Mouse (Mus musculus): ENCODE measurements around the gene Nod2. TPM values are rescaled to one million over a fixed set of nuclear protein-coding genes. Genes with fewer than 3 reads are reported as not detected.

The Nod2 gene
- polyA plus RNA-seq (2017; shearing (Covaris generic)), result 0.46 TPM

DNA sequence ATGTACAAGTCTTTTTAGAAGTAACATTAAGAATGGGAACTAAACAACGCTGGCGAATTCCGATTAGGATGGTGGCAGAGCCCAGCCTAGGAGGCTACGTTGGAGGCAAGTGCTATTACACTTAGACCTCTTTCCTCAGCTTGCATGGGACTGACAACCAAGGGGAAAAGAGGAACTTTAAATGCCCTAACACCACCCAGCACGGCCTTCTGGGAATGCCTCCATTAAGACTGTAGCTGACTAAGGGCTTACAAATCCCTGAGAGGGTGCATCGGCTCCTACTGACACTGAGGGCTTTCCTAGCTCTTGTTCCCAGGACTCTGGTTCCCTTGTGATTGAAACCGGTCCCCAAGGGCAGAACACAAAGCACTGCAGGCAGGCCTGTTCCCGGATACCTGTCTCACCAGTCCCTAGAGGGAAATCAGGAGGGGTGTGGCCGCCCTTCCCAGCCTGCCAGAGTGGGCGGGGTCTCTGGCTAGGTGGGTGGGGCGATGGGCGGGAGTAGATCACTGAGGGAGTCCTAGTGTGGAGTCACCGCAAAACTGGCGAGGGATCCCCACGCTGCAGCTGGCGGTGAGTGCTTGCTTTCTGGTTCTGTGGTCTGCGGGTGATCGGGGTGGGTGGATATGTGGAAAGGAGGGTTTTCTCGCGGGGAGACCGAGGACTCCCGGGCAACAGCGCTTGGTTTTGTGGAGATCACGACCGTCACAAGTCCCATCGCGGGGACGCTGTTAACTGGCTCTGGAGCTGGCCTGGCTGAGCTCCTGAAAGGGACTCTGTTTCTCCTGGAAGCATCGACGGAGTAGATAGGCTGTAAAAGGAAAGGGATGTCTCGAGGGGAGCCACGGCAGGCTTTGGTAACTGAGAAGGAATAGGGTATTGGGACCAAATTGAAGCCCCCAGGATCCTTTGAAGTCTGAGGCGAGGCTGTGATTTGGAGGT is at the start of gene Nod2:
Nod2 (plus strand) TSS at position 479 of the 942 bp plus-strand sequence.

DNA sequence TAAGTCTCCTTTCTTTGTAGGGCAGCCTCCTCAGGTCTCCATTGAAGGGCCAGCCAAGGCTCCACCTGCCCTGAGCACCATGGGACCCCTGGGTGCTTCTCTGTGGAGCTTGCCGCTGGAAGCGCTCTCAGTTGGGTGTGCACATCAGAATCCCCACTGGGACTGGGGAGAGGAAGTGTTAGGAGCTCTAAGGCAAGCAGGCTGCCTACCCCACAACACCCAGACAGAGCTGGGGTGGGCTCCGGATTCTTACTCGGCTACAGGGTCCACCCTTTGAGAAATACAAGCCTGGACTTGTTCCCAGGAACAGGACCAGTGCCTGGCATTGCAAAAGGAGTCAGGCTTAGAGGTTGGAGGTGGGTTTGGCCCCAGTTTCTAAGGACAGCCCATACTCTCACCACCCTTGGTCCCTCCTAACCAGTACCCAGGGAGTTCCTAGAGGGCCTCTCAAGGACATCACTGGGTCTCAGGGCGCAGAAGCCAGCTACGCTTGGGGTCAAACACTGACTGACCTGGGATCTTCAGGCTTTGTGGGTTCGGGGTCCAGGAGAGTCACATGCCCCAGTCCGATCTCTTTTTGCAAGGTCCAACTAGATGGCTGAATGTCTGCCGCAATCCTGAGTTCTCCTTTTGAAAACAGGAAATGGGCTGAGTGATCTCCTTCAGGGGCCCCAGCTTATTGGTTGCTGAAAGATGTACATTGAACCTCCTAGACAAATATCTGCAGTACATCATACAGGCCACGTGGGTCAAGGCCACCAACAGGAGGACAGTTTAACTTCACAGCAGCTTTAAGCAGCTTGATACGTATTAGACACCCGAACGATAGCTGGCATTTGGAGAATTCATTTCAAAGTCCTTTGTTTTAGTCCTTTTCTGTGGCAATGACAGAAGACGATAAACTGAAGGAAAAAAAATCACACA is 11.4 kb upstream of the Nod2 start, which contains the start of gene Snx20:
Snx20 (minus strand) TSS at position 655 of the 924 bp plus-strand sequence.

GRCm38 (mm10) chr8:88696721-88697641 is 49.9 kb downstream of the Nod2 start, which contains the start of gene Cyld:
TSS of gene Cyld (plus strand) at chr8:88697028.

Other genes starting within 250 kb of the Nod2 start
- not detected for gene Nkd1, start 126.0 kb upstream of the Nod2 start, polyA plus RNA-seq (2017; shearing (Covaris generic))
- gene Snx20, start 11.2 kb upstream of the Nod2 start, polyA plus RNA-seq (2017; shearing (Covaris generic)), result 84.6 TPM
- 136 TPM for gene Cyld, start 49.7 kb downstream of the Nod2 start, polyA plus RNA-seq (2017; shearing (Covaris generic))

Data from effector memory CD4-positive, alpha-beta T cell, adult 5 months (primary cell).